Mouse (Mus musculus): ENCODE measurements around the gene Vsig4.
A peak's percentile ranks its signal among the peaks of the same experiment; 100 is the strongest.
"Not testable (repeated sequence)": the region's sequence is repeated elsewhere in the genome, so short reads cannot be mapped to it uniquely, and the experiment has no call there.

The Vsig4 gene

DNA sequence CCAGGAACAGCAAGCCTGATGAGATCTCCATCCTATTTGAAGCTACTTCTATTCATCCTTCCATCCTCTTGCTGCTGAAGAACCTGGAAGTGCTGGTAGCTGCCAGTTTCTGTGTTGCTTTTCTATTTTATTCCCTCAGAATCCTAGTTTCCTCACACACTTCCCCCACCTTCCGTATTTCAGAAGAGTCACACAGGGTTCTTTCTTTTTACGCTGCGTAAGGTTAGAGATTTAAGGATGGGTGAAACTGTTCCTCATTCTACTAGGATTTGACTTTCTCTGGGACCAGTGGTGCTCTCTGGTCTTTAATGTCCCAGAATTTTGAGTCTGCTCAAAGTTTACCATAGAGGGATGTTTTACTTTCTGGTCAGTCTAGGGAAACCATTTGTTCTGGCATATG, at the start of gene Vsig4:
Gene Vsig4 (minus strand): TSS at position 101 of the 400 bp plus-strand sequence.
- no peak for DNase-seq (ENCODE audit: low read depth, low spot score)

DNA sequence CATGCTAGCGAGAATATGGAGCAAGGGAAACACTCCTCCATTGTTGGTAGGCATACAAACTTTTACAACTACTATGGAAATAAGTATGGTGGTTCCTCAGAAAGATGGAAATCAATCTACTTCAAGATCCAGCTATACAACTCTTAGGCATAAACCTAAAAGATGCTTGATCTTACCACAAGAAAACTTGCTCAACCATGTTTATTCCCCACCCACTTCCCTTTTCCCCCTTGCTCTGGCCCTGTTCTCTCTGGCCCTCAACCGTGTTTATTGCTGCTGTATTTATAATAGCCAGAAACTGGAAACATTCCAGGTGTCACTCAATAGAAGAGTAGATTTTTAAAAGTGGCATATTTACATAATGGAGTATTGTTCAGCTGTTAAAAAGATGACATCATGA, 45.9 kb upstream of the Vsig4 start:
- DNase-seq (ENCODE audit: low read depth, low spot score) = no peak

DNA sequence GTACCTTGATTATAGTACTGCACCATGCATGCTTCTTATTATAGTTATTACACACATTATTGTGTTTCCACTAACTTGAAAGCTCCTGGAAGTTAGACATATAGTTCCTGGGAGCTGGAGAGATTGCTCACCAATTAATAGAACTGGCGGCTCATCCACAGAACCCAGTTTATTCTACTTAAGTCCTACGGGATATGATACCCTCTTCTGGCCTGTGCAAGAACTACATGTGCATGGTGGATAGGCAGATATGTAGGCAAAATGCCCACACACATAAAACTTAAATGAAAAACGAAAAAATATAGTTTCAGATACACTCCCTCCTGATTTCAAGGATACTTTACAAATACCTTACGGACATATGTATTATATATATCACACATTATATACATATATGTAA, 36.5 kb upstream of the Vsig4 start:
- DNase-seq (ENCODE audit: low read depth, low spot score) = peak; percentile 1

DNA sequence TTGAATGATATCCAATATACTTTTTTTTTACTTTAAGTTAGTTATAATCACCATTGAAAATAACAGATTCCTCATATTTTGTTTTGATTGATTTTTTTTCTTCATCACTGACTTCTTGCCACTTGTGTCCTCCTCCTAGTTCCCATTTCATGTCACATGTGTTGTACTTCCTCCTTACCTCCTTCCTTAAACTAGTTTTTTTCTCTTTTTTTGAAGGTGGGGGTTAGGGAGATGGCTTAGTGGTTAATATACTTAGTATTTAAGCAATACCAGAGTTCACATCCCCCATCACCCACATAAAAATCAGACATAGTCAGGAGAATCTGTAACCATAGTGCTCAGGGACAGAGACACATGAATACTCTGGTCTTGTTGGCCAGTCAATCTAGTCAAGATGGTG, 36.7 kb downstream of the Vsig4 start:
- no peak for DNase-seq (ENCODE audit: low read depth, low spot score)

DNA sequence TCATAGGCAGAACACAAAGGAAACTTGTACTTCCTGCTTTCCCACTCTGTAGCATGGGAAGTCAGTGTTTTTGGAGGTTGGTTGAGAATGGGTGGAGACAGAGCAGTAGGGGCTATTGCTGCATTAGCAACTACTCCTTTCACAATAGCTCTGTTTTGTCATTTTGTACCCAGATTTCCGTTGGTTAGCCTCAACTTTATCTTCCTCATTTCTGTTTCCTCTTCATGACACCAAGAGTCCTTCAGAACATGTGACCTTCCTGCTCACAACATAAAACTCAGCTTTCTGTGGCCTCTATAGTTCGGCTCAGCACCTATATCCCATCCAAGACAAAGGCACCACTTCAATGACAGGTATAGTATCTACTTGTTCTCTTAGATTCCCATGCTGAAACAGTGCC, 53.6 kb downstream of the Vsig4 start:
- DNase-seq (ENCODE audit: low read depth, low spot score) = peak; percentile 0

DNA sequence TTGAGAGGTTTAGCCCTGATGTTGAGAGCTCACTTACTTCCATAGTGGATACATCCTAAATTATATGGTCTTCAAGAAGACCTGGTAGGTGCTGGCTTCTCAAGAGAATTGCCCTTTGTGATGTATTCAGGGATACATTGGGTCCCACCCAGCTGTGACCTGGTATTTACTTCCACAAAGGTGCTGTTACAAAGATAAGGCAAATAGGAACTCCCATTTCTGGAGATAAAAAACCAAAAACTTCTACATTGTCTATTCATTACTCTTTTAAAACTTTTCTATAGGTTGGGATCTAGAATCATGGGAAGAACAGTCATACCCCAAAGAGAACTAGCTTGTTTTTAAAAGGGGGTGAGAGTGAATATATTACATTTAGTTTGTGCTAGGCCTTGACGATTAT, 54.2 kb downstream of the Vsig4 start:
- DNase-seq (ENCODE audit: low read depth, low spot score) = no peak

DNA sequence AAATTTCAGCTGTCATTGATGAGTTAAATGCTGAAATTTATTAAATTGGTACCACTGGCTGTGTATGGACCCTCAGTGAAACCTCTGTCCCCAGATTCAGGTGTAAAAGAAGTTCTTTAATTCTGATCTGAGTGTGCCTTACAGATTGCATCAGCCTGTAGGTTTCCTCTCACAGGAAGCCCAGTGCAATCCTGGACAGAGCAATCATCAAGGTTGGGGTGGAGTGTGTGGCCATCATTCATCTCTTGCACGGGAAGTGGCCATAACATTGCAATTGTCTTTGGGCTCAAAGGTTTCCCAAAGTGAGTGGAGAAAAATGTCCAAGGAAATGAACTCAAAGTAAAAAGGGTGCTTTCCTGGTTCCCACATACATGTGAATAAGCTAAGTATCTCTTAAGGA, 57.5 kb downstream of the Vsig4 start:
- DNase-seq (ENCODE audit: low read depth, low spot score) = no peak

DNA sequence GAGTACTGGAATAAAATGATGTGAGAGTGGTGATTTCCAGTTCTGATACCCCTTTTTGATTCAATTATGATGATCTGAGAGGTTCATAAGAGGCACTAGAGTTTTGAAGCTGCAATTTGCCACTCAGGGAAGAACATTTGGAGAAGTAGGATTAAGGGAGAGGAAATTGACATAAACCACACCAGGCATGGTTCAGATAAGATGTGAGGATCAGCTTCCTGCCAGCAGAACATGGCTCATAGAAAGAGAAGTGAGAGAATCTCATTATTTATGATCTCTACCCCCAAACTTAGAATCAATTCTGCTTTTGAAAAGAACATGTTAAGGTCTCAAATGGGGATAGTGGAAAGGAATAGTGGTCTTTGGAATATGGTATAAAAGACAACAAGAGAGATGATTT, 66.2 kb downstream of the Vsig4 start:
- no peak for DNase-seq (ENCODE audit: low read depth, low spot score)

DNA sequence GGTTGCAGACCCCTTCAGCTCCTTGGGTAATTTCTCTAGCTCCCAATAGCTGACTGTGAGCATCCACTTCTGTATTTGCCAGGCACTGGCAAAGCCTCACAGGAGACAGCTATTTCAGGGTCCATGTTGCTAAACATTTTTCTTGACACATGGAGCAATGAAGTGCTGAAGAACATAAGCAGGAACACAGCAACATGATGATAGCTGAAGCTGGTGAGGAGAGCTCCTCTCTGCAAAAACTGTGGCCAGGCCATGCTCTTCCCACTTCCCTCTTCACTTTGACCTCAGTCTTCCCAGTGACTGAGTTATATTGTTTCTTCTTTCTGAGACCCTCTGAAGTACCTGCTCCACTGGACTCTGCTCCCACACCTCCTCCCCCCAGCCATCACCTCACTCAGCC, 67.8 kb downstream of the Vsig4 start:
- no peak for DNase-seq (ENCODE audit: low read depth, low spot score)

DNA sequence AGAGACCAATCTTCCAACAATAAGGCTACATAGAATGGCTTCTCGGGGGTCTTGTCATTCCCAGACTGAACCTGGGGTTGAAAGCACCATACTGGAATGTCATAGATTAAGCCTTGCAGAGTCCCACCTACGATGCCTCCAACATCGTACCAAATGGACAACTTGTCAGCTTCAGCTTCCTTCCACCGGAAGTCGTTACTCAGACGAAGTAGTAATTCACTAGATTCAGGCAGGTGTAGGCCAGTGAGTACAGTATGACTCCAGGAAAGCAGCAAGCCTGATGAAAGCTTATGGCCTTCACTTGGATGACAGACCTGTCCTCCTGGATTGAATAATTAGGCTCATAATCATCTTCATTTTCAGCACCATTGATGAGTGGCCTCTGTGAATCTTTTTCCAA, 69.0 kb downstream of the Vsig4 start:
- DNase-seq (ENCODE audit: low read depth, low spot score) = no peak

DNA sequence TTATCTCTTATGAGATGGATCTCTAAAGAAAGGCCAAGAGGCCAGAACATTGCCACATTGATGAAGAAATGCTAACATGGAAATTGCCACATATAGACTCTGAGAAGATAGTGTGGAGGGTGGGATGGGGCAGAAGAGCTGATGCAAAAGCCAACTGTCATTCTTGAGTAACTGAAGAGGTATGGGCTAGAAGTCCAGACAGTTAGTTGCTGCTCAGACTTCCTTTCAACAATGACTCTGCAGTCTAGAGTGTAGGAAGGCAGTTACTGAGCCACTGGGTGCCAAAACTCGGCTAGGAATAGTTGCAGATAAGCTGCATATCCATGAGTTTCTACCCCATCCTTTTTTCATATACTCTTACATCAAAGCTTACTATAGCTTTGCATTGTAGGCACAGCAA, 75.2 kb downstream of the Vsig4 start:
- no peak for DNase-seq (ENCODE audit: low read depth, low spot score)

DNA sequence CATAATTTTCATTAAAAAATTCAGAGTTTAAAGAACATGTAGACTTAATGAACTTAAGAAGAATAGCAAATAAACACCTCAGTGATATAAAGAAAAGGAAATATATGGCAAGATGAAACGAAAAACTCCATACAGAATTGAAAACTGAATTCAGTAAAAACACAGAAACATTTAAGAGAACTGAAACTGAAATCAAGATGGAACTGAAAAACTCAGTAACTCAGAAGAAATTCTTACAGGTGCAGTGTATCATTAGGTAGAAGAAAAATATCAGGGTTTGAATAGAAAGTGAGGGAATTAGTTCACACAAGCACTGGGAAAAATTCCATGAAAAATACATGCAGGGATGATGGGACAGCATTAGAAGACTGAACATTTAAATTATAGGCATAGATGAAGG, 86.4 kb downstream of the Vsig4 start:
- DNase-seq (ENCODE audit: low read depth, low spot score) = no peak

DNA sequence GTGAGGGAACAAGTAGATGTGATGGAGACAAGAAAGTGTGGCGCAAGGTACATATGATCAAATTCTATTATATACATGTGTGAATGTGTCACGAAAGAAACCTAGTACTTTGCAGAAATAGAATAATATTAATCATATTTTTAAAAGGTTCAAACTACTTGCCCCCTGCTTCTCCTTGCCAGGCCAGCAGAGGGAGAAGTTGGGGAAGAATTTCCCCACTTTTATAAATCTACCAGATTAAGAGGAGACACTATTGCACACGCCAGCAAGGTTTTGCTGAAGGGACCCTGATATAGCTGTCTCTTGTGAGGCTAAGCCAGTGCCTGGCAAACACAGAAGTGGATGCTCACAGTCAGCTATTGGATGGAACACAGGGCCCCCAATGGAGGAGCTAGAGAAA, 88.1 kb downstream of the Vsig4 start:
- DNase-seq (ENCODE audit: low read depth, low spot score) = not testable (repeated sequence)

Measured in telencephalon, adult 2 months (tissue).